8 mouse cellular contexts compared by ENCODE assay signal in the genomic region with DNA sequence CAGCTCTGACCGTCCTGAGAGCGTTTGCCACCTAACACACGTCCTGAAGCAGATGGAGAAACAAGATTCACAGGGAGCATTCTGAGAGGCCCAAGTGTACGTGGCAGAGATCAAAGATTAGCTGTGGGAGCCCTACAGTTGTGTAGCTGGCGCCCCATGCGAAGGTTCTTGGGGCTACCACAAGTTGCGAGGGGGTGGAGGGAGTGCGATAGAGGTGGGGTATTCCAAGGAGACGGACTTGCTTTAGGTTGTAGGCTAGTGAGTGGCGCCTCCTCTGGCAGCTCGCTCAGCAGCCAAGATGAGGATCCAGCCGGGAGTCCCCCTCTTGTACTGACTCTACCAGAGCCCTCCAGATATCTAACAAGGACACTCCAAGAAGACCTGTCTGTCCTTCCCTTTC. TPM values are rescaled to one million over a fixed set of nuclear protein-coding genes. Genes with fewer than 3 reads are reported as not detected.
DNase-seq lines count a peak whose midpoint lies in the region; ATAC-seq and TF ChIP-seq lines count a peak whose summit lies in the region.

No protein-coding gene starts in this region.

- peaks cover 31% of the 10 kb centered on the region for H3K4me1 ChIP-seq in lung, embryonic 15.5 days
- H3K4me1 ChIP-seq in embryonic facial prominence, embryonic 14.5 days (ENCODE audit: control insufficient read depth, insufficient read depth, low read length) = peaks cover 11% of the 10 kb centered on the region
- peaks cover 25% of the 10 kb centered on the region for H3K4me1 ChIP-seq in intestine, embryonic 16.5 days (ENCODE audit: control insufficient read depth, insufficient read depth, low read length)
- peaks cover 13% of the 10 kb centered on the region; the same call in 1 of the 2 replicates for H3K4me1 ChIP-seq in neural tube, embryonic 14.5 days (ENCODE audit: control insufficient read depth, insufficient read depth, low read length)
- no peaks in the 10 kb centered on the region for H3K4me1 ChIP-seq in kidney, adult 2 months (ENCODE audit: control insufficient read depth, insufficient read depth, low read length)

- peak overlapping the region; percentile 51; the same call in 1 of the 2 replicates for H3K4me2 ChIP-seq in lung, embryonic 15.5 days
- peak overlapping the region; percentile 54 for H3K4me2 ChIP-seq in embryonic facial prominence, embryonic 14.5 days (ENCODE audit: low read depth, low read length)
- peak overlapping the region; percentile 65; the same call in 1 of the 2 replicates for H3K4me2 ChIP-seq in intestine, embryonic 16.5 days (ENCODE audit: low read depth, low read length)
- H3K4me2 ChIP-seq in neural tube, embryonic 14.5 days (ENCODE audit: low read depth, low read length) = peak overlapping the region; percentile 74

- H3K27me3 ChIP-seq in lung, embryonic 15.5 days = peaks cover 70% of the 10 kb centered on the region
- H3K27me3 ChIP-seq in embryonic facial prominence, embryonic 14.5 days (replicated peaks; ENCODE audit: control insufficient read depth, insufficient read depth, low read length) = peaks cover 59% of the 10 kb centered on the region
- H3K27me3 ChIP-seq in intestine, embryonic 16.5 days (replicated peaks; ENCODE audit: control insufficient read depth, insufficient read depth, low read length) = peaks cover 50% of the 10 kb centered on the region
- H3K27me3 ChIP-seq in neural tube, embryonic 14.5 days (ENCODE audit: control insufficient read depth, insufficient read depth, low read length) = peaks cover 33% of the 10 kb centered on the region
- peaks cover 4% of the 10 kb centered on the region; the same call in 1 of the 2 replicates for H3K27me3 ChIP-seq in kidney, adult 2 months (replicated peaks; ENCODE audit: control insufficient read depth, insufficient read depth, low read length)

- no peak for TF ChIP-seq CTCF in kidney, adult 2 months (conservative IDR thresholded peaks at IDR 0.05; ENCODE audit: insufficient read depth, insufficient read length, low read depth, low read length)

- no peak for TF ChIP-seq POLR2A in kidney, adult 2 months (IDR thresholded peaks at IDR 0.05; ENCODE audit: low read depth, low read length)

- no peak for DNase-seq in lung, postnatal 10 days
- DNase-seq in embryonic facial prominence, embryonic 14.5 days (ENCODE audit: low spot score) = peak; percentile 34
- no peak for DNase-seq in ovary, postnatal 36 days (ENCODE audit: low spot score)
- DNase-seq in urinary bladder, postnatal 36 days (ENCODE audit: low spot score in 2 of 2) = no peak
- no peak for DNase-seq in kidney, adult 2 months

- no peak overlapping the region for H3K4me3 ChIP-seq in lung, embryonic 15.5 days
- H3K4me3 ChIP-seq in embryonic facial prominence, embryonic 14.5 days (ENCODE audit: low read depth, low read length) = peak overlapping the region; percentile 33; the same call in 1 of the 2 replicates
- H3K4me3 ChIP-seq in intestine, embryonic 16.5 days (ENCODE audit: low read length) = no peak overlapping the region
- H3K4me3 ChIP-seq in neural tube, embryonic 14.5 days (ENCODE audit: low read depth, low read length) = peak overlapping the region; percentile 31; the same call in 1 of the 2 replicates
- no peak overlapping the region for H3K4me3 ChIP-seq in kidney, adult 2 months (ENCODE audit: insufficient read depth, low read depth, low read length)

- 5% methylated on average over 12 of the region's 12 CpGs for WGBS in lung, embryonic 15.5 days
- 6% methylated on average over 12 of the region's 12 CpGs for WGBS in embryonic facial prominence, embryonic 14.5 days
- 13% methylated on average over 12 of the region's 12 CpGs for WGBS in intestine, embryonic 16.5 days
- under 1% methylated on average over 12 of the region's 12 CpGs for WGBS in neural tube, embryonic 14.5 days
- 32% methylated on average over 12 of the region's 12 CpGs for WGBS in kidney, adult 2 months

- H3K36me3 ChIP-seq in lung, embryonic 15.5 days = no peaks in the 10 kb centered on the region
- H3K36me3 ChIP-seq in embryonic facial prominence, embryonic 14.5 days (ENCODE audit: control insufficient read depth, insufficient read depth, low read length) = peaks cover 2% of the 10 kb centered on the region; the same call in 1 of the 2 replicates
- no peaks in the 10 kb centered on the region for H3K36me3 ChIP-seq in intestine, embryonic 16.5 days (ENCODE audit: control insufficient read depth, insufficient read depth, low read length)
- H3K36me3 ChIP-seq in neural tube, embryonic 14.5 days (ENCODE audit: control insufficient read depth, insufficient read depth, low read length) = no peaks in the 10 kb centered on the region; the same call in 1 of the 2 replicates
- no peaks in the 10 kb centered on the region for H3K36me3 ChIP-seq in kidney, adult 2 months (ENCODE audit: control insufficient read depth, insufficient read depth, low read length)

- H3K9ac ChIP-seq in lung, embryonic 15.5 days = no peak overlapping the region
- no peak overlapping the region for H3K9ac ChIP-seq in embryonic facial prominence, embryonic 14.5 days (ENCODE audit: low read depth, low read length)
- H3K9ac ChIP-seq in intestine, embryonic 16.5 days (ENCODE audit: low read depth, low read length) = no peak overlapping the region
- no peak overlapping the region for H3K9ac ChIP-seq in neural tube, embryonic 14.5 days (replicated peaks; ENCODE audit: low read depth, low read length)

- no peak for ATAC-seq in lung, embryonic 15.5 days (ENCODE audit: borderline replicate concordance, extremely low read depth, low FRiP score, low TSS enrichment)
- peak; percentile 19; the same call in 1 of the 2 replicates for ATAC-seq in embryonic facial prominence, embryonic 14.5 days (ENCODE audit: low read depth)
- no peak for ATAC-seq in intestine, embryonic 16.5 days
- ATAC-seq in neural tube, embryonic 14.5 days (ENCODE audit: low read depth) = no peak

- H3K9me3 ChIP-seq in lung, embryonic 15.5 days = no peaks in the 10 kb centered on the region
- H3K9me3 ChIP-seq in embryonic facial prominence, embryonic 14.5 days (ENCODE audit: control insufficient read depth, low read length) = no peaks in the 10 kb centered on the region
- H3K9me3 ChIP-seq in intestine, embryonic 16.5 days (ENCODE audit: control insufficient read depth, low read length) = no peaks in the 10 kb centered on the region
- no peaks in the 10 kb centered on the region for H3K9me3 ChIP-seq in neural tube, embryonic 14.5 days (ENCODE audit: control insufficient read depth, low read length)

- H3K27ac ChIP-seq in lung, embryonic 15.5 days = no peak overlapping the region
- H3K27ac ChIP-seq in embryonic facial prominence, embryonic 14.5 days (replicated peaks; ENCODE audit: low read depth, low read length) = no peak overlapping the region
- H3K27ac ChIP-seq in intestine, embryonic 16.5 days (ENCODE audit: low read length) = no peak overlapping the region
- H3K27ac ChIP-seq in neural tube, embryonic 14.5 days (ENCODE audit: low read depth, low read length) = no peak overlapping the region
- no peak overlapping the region for H3K27ac ChIP-seq in kidney, adult 2 months (ENCODE audit: insufficient read depth, low read depth, low read length)

RNA-seq across cellular contexts. Expression of a gene that starts 0.7 kb away (rescaled TPM):
- 0.38 and 1.1 TPM in 2 replicates for polyA plus RNA-seq in lung, embryonic 15.5 days (2015; fragmentation: Nextera tagmentation; extraction: Ambion mirVana)
- 12.9 and 21.2 TPM in 2 replicates for polyA plus RNA-seq in embryonic facial prominence, embryonic 14.5 days (2014; fragmentation: Nextera tagmentation; extraction: Ambion mirVana)
- 0.44 and 0.51 TPM in 2 replicates for polyA plus RNA-seq in intestine, embryonic 16.5 days (2015; fragmentation: Nextera tagmentation; extraction: Ambion mirVana)
- polyA plus RNA-seq in neural tube, embryonic 14.5 days (2014; fragmentation: Nextera tagmentation; extraction: Ambion mirVana) = 0.93 and 1.2 TPM in 2 replicates
- 0.17 and 0.27 TPM in 2 replicates for polyA plus RNA-seq in kidney, adult 2 months (2012; rRNA removed)

RNA-seq across cellular contexts. Expression of a gene that starts 5.6 kb away (rescaled TPM):
- polyA plus RNA-seq in lung, embryonic 15.5 days (2015; fragmentation: Nextera tagmentation; extraction: Ambion mirVana) = 43.9 and 46.7 TPM in 2 replicates
- 20.9 and 22.9 TPM in 2 replicates for polyA plus RNA-seq in embryonic facial prominence, embryonic 14.5 days (2014; fragmentation: Nextera tagmentation; extraction: Ambion mirVana)
- 23.5 and 25.3 TPM in 2 replicates for polyA plus RNA-seq in intestine, embryonic 16.5 days (2015; fragmentation: Nextera tagmentation; extraction: Ambion mirVana)
- 49.6 and 51.4 TPM in 2 replicates for polyA plus RNA-seq in neural tube, embryonic 14.5 days (2014; fragmentation: Nextera tagmentation; extraction: Ambion mirVana)
- polyA plus RNA-seq in kidney, adult 2 months (2012; rRNA removed) = 9.7 and 10.8 TPM in 2 replicates

RNA-seq across cellular contexts. Expression of a gene that starts 20.2 kb away (rescaled TPM):
- 61.7 and 68.6 TPM in 2 replicates for polyA plus RNA-seq in lung, embryonic 15.5 days (2015; fragmentation: Nextera tagmentation; extraction: Ambion mirVana)
- polyA plus RNA-seq in embryonic facial prominence, embryonic 14.5 days (2014; fragmentation: Nextera tagmentation; extraction: Ambion mirVana) = 39.6 and 40.3 TPM in 2 replicates
- polyA plus RNA-seq in intestine, embryonic 16.5 days (2015; fragmentation: Nextera tagmentation; extraction: Ambion mirVana) = 36.9 and 44.6 TPM in 2 replicates
- polyA plus RNA-seq in neural tube, embryonic 14.5 days (2014; fragmentation: Nextera tagmentation; extraction: Ambion mirVana) = 13.0 and 14.3 TPM in 2 replicates
- 4.1 and 5.2 TPM in 2 replicates for polyA plus RNA-seq in kidney, adult 2 months (2012; rRNA removed)

RNA-seq across cellular contexts. Expression of a gene that starts 23.7 kb away (rescaled TPM):
- 0.09 and 0.28 TPM in 2 replicates for polyA plus RNA-seq in lung, embryonic 15.5 days (2015; fragmentation: Nextera tagmentation; extraction: Ambion mirVana)
- polyA plus RNA-seq in embryonic facial prominence, embryonic 14.5 days (2014; fragmentation: Nextera tagmentation; extraction: Ambion mirVana) = 1.6 and 2.8 TPM in 2 replicates
- not detected in 2 replicates for polyA plus RNA-seq in intestine, embryonic 16.5 days (2015; fragmentation: Nextera tagmentation; extraction: Ambion mirVana)
- 0.21 and 0.52 TPM in 2 replicates for polyA plus RNA-seq in neural tube, embryonic 14.5 days (2014; fragmentation: Nextera tagmentation; extraction: Ambion mirVana)
- polyA plus RNA-seq in kidney, adult 2 months (2012; rRNA removed) = 0.05 TPM in 1 of 2 replicates, not detected in the other

RNA-seq across cellular contexts. Expression of a gene that starts 25.1 kb away (rescaled TPM):
- 70.5 TPM in 2 replicates for polyA plus RNA-seq in lung, embryonic 15.5 days (2015; fragmentation: Nextera tagmentation; extraction: Ambion mirVana)
- 62.9 and 74.7 TPM in 2 replicates for polyA plus RNA-seq in embryonic facial prominence, embryonic 14.5 days (2014; fragmentation: Nextera tagmentation; extraction: Ambion mirVana)
- polyA plus RNA-seq in intestine, embryonic 16.5 days (2015; fragmentation: Nextera tagmentation; extraction: Ambion mirVana) = 44.5 and 44.9 TPM in 2 replicates
- 192 and 216 TPM in 2 replicates for polyA plus RNA-seq in neural tube, embryonic 14.5 days (2014; fragmentation: Nextera tagmentation; extraction: Ambion mirVana)
- polyA plus RNA-seq in kidney, adult 2 months (2012; rRNA removed) = 41.7 and 45.2 TPM in 2 replicates

Comparison
In these comparisons a context has a peak if more than half of its experiments do, and no peak if none do; other contexts are left out.
1. H3K4me3 ChIP-seq: peak in embryonic facial prominence, embryonic 14.5 days (single experiment) and neural tube, embryonic 14.5 days (single experiment); none in lung, embryonic 15.5 days (single experiment), intestine, embryonic 16.5 days (single experiment) and kidney, adult 2 months (single experiment).
2. Peak in every context shown above with its lines, with median percentiles within 50 percentile points of each other: H3K4me2 ChIP-seq.